Mouse (Mus musculus): ENCODE measurements around the gene Nmu. TPM values are rescaled to one million over a fixed set of nuclear protein-coding genes. Genes with fewer than 3 reads are reported as not detected.

Nmu gene
- polyA plus RNA-seq, 1 experiment from 2014 or later = 0.42 TPM

Other genes with a start within 250 kb of the Nmu start
- 15.6 and 16.2 TPM in 2 replicates for gene Srd5a3, start 223.5 kb downstream of the Nmu start, polyA plus RNA-seq (2015; fragmentation: Nextera tagmentation; extraction: Ambion mirVana)
- 44.2 and 49.8 TPM in 2 replicates for gene Tmem165, start 179.9 kb downstream of the Nmu start, polyA plus RNA-seq (2015; fragmentation: Nextera tagmentation; extraction: Ambion mirVana)
- 12.9 and 14.1 TPM in 2 replicates for gene Clock, start 59.0 kb downstream of the Nmu start, polyA plus RNA-seq (2015; fragmentation: Nextera tagmentation; extraction: Ambion mirVana)
- gene Pdcl2, start 32.6 kb downstream of the Nmu start, polyA plus RNA-seq (2015; fragmentation: Nextera tagmentation; extraction: Ambion mirVana) = not detected in 2 replicates
- gene Gm7271, start 120.3 kb upstream of the Nmu start, polyA plus RNA-seq (2015; fragmentation: Nextera tagmentation; extraction: Ambion mirVana) = not detected in 2 replicates
- 61.4 and 63.6 TPM in 2 replicates for gene Exoc1, start 165.5 kb upstream of the Nmu start, polyA plus RNA-seq (2015; fragmentation: Nextera tagmentation; extraction: Ambion mirVana)
- gene Cep135, start 224.9 kb upstream of the Nmu start, polyA plus RNA-seq (2015; fragmentation: Nextera tagmentation; extraction: Ambion mirVana) = 5.3 and 5.8 TPM in 2 replicates

Measured in forebrain, embryonic 15.5 days (tissue).